Mouse (Mus musculus) cerebral cortex, adult 2 months (tissue): ENCODE results near the gene Cxcr4.

Source experiments
- WGBS: fragments of 180-500 bp; shearing (Covaris S2); methylation state at CpG from one replicate; pipeline ENCODE4 v1.1.7; 2018; 5-methylcytosine and 5-hydroxymethylcytosine counted together

Cxcr4 gene

DNA sequence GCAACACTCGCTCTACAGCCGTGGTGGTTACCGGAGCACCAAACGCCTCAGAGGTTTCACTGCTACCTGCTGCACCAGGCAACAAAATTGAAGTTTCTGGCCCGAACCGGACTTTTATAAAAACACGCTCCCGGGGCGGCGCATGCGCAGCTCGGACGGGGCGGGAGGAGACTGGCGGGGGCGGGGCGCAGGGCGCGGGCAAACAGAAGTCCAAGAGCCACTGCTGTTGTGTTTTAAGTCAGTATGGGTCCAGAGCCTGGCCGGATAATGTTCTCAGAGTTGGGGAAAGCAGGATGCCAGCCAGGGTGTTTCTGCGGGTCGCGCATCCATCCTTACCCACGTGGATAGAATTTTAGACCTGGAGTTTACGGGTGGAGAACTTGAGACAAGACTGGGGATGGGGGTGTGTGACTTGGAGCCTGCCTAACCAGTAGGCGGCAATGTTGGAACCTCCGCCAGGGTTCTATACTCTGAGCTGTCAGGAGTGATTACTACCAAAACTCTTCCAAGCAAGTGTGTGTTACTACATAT is at the start of gene Cxcr4:
Cxcr4 (minus strand) TSS at position 83 of the 531 bp plus-strand sequence.
- WGBS = under 1% methylated on average over 27 of the region's 27 CpGs

- WGBS = 62% methylated on average over 4 of the region's 4 CpGs
Observed at GRCm38 (mm10) chr1:128639707-128640107, 47.6 kb upstream of the Cxcr4 start.

GRCm38 (mm10) chr1:128637230-128637740 is 45.2 kb upstream of the Cxcr4 start:
- 88% methylated on average over 7 of the region's 7 CpGs for WGBS

- 80% methylated on average over 10 of the region's 10 CpGs for WGBS
Observed at GRCm38 (mm10) chr1:128636258-128637229, 44.5 kb upstream of the Cxcr4 start.

- 87% methylated on average over 6 of the region's 6 CpGs for WGBS
Observed at GRCm38 (mm10) chr1:128633711-128634379, 41.8 kb upstream of the Cxcr4 start.

- WGBS = 75% methylated on average over 6 of the region's 6 CpGs
Observed at GRCm38 (mm10) chr1:128632522-128632921, 40.4 kb upstream of the Cxcr4 start.

- WGBS = 93% methylated on average over 9 of the region's 9 CpGs
Observed at GRCm38 (mm10) chr1:128626144-128626678, 34.1 kb upstream of the Cxcr4 start.

GRCm38 (mm10) chr1:128623594-128623887 is 31.4 kb upstream of the Cxcr4 start:
- WGBS = 39% methylated on average over 4 of the region's 4 CpGs

- 33% methylated on average over 9 of the region's 9 CpGs for WGBS
Observed at GRCm38 (mm10) chr1:128622867-128623593, 30.9 kb upstream of the Cxcr4 start.

GRCm38 (mm10) chr1:128617654-128618310 is 25.7 kb upstream of the Cxcr4 start:
- 95% methylated on average over 13 of the region's 13 CpGs for WGBS

- 79% methylated on average over 2 of the region's 2 CpGs for WGBS
Observed at GRCm38 (mm10) chr1:128616586-128616985, 24.5 kb upstream of the Cxcr4 start.

GRCm38 (mm10) chr1:128615459-128615806 is 23.3 kb upstream of the Cxcr4 start:
- WGBS = 73% methylated on average over 2 of the region's 2 CpGs

GRCm38 (mm10) chr1:128614653-128615458 is 22.8 kb upstream of the Cxcr4 start:
- 67% methylated on average over 7 of the region's 7 CpGs for WGBS

DNA sequence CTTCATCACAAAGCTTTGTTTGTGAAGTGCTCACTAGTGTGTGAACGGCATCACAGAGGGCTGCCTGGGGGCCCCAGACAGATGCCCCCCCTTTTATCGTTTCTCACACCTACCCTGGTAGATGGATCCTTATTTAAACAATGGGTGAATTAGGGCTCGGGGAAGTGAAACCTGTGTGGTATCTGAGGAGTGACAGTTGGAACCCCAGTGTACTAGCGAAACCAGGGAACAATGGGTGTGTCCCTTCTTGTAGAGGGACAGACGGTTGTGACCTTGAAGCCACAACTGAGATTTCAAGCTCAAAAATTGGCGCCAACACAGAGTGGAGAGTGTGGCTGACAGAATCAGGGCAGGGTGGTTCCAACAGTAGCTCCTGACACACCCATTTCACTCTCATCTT is 16.0 kb upstream of the Cxcr4 start:
- 69% methylated on average over 6 of the region's 6 CpGs for WGBS

DNA sequence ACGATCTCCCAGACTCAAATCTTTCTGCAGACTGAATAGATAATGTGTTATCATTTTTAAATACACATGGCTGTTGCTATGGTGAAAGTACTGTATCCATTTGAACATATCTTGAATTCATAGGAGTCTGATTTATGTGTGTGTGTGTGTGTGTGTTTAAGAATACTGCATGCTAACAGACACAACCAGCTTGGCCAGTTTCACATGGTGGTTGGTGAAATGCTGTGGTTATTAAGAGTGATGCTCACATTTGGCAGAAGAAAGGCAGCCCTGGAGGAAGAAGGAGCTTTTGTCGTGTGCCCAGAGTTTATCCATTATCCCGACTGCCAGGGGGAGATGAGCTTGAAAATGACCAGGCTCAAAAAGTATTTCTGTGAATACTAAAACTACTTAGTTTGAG is 15.3 kb upstream of the Cxcr4 start:
- WGBS = 64% methylated on average over 3 of the region's 3 CpGs

- WGBS = 92% methylated on average over 1 of the region's 1 CpGs
Observed at GRCm38 (mm10) chr1:128605794-128606193, 13.7 kb upstream of the Cxcr4 start.

GRCm38 (mm10) chr1:128602688-128603385 is 10.7 kb upstream of the Cxcr4 start:
- 88% methylated on average over 8 of the region's 8 CpGs for WGBS

DNA sequence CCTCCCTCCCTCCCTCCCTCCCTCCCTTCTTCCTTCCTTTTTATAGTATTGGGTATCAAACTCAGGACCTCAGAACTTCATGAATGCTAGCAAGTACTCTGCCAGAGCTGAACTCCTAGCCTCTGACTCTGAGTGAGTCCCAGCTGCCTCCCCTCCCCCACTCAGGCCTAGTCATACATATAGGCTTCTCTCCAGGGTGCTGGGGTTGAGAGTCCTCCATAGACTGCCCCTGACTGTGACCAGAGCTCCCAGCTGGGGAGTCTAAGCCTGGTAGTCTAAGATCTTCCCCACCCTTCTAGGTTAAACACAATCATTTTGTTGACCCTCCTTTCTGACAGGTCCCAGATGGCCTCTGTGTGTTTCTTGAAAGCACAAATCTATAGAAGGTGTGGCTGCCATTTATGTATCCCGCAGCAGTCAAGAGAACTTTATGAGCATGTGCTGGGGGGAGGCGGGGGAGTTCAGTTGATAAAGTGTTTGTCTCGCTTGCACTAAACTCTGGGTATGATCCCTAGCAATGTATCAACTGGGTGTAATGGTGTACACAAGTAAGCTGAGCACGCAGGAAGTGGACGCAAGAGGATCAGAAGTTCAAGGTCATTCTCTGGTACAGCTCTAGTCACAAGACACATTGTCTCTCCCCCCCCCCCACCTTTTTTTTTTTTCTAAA is 10.1 kb upstream of the Cxcr4 start:
- WGBS = 93% methylated on average over 5 of the region's 5 CpGs

- 90% methylated on average over 5 of the region's 5 CpGs for WGBS
Observed at GRCm38 (mm10) chr1:128601307-128601706, 9.2 kb upstream of the Cxcr4 start.
